Mouse (Mus musculus): ENCODE measurements around the gene Thbs4. TPM values are rescaled to one million over a fixed set of nuclear protein-coding genes. Genes with fewer than 3 reads are reported as not detected.

The Thbs4 gene
- polyA plus RNA-seq, 2 experiments = 38.3 to 59.9 TPM

DNA sequence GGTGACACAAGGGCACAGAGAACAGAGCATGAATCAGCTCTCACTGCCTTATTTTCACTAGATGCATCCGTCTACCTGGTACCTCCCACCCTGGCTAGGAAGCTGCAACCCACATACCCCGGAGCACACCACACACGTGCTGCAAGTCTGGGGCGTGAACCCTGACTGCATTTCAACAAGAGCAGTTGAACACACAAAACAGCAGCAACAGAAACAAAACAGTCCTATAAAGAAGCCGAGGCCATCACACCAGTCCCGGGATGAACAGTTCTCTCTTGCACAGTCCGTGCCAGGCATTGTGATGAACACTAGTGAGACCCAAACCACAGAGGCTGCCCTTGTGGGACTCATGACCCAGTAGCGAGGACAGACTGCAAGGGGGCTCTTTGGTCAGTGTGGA is 40.9 kb downstream of the Thbs4 start:
- Histone ChIP-seq H3K4me3 (replicated peaks; ENCODE audit: low read length) (no peak overlapping the region), H3K36me3 (ENCODE audit: control insufficient read depth, insufficient read depth, low read length) (no peaks in the 10 kb centered on the region), H3K9me3 (ENCODE audit: control insufficient read depth, low read length) (no peaks in the 10 kb centered on the region), H3K4me1 (ENCODE audit: control insufficient read depth, insufficient read depth, low read length) (no peaks in the 10 kb centered on the region; the same call in 1 of the 2 replicates), H3K4me2 (replicated peaks; ENCODE audit: low read depth, low read length, severe bottlenecking) (no peak overlapping the region), H3K9ac (ENCODE audit: low read depth, low read length, severe bottlenecking) (no peak overlapping the region), H3K27ac (replicated peaks; ENCODE audit: low read depth, low read length) (no peak overlapping the region), H3K27me3 (ENCODE audit: control insufficient read depth, insufficient read depth, low read length) (no peaks in the 10 kb centered on the region)
- WGBS = 91% methylated on average over 8 of the region's 8 CpGs
- ATAC-seq (ENCODE audit: low FRiP score, low read depth) (no peak), DNase-seq (ENCODE audit: low spot score) (no peak)
- no peak for TF ChIP-seq POLR2A (IDR thresholded peaks at IDR 0.05; ENCODE audit: borderline replicate concordance, extremely low read depth, insufficient read depth, insufficient read length)

DNA sequence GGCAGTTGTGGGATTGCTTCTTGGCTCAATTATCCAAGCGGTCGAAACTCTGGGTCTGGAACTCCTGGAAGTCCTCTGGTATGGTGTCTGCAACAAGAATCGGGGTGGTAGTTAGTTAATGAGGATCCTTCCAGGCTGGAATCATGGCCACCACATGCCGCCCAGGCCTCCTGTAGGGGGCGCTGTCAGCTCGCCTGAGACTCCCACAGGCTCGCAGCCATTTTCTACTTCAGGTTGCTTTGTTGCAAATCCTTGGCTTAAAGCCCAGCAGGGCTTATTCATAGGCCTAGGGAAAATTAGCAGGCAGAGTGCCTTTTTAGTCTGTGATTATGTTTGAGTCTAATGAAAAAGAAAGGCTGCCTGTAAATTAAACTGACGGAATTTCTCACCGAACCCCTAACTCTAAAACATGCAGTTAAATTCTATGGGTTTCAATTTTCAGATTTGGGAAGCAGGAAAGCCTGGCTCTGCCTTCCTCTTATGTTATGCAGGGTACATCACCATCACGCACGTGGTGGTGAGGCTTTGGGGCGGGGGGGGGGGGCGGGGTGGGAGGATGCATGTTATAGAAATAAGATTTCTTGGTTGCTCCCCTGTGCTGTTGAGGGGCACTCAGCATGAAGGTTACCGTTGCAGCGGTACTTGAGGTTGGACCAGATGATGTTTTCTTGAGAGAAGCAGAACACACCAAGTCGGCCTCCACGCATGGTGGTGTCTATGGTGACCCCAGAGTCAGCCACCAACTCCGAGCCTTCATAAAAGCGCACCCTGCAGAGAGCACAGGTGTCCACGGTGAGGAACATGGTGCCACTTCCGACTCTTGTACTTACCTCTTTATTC is 42.7 kb downstream of the Thbs4 start:
- H3K4me1 ChIP-seq (ENCODE audit: control insufficient read depth, insufficient read depth, low read length) = no peaks in the 10 kb centered on the region; the same call in 1 of the 2 replicates
- WGBS = 45% methylated on average over 21 of the region's 21 CpGs
- no peaks in the 10 kb centered on the region for H3K9me3 ChIP-seq (ENCODE audit: control insufficient read depth, low read length)
- no peak overlapping the region for H3K27ac ChIP-seq (replicated peaks; ENCODE audit: low read depth, low read length)
- no peaks in the 10 kb centered on the region for H3K36me3 ChIP-seq (ENCODE audit: control insufficient read depth, insufficient read depth, low read length)
- peak overlapping the region; percentile 19; the same call in 1 of the 2 replicates for H3K4me2 ChIP-seq (replicated peaks; ENCODE audit: low read depth, low read length, severe bottlenecking)
- H3K4me3 ChIP-seq (replicated peaks; ENCODE audit: low read length) = 0 out of 2 replicates have a peak overlapping the region, but pooled peaks have one; percentile 4
- ATAC-seq (ENCODE audit: low FRiP score, low read depth) (peak; percentile 67), DNase-seq (ENCODE audit: low spot score) (peak; percentile 89)
- H3K27me3 ChIP-seq (ENCODE audit: control insufficient read depth, insufficient read depth, low read length) = no peaks in the 10 kb centered on the region
- no peak overlapping the region for H3K9ac ChIP-seq (ENCODE audit: low read depth, low read length, severe bottlenecking)
- TF ChIP-seq POLR2A (IDR thresholded peaks at IDR 0.05; ENCODE audit: borderline replicate concordance, extremely low read depth, insufficient read depth, insufficient read length) = no peak

DNA sequence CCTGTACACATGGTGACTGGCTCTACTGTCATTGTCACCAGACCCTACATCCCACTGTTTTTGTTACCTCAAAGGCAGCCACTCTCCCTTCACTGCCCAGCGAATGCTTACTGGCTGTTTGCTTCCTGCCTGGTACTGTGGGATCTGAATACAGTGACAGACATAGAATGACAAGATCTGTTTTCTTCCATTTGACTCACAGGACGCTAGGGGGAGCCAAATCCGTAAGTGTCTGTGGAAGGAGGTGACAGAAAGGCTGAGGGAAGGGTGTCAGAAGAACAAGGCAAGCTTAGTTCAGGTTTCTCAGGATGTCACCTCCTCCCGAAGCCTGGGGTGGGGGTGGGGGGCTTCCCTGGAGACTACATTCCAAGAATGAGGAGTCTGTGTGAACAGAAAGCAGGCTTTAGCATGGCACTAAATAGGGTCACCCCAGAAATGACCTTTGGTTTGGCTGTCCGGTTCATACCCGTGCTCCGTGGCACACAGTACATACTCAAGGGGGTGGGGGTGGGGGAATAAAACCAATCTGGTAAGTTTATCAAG is 43.6 kb downstream of the Thbs4 start:
- H3K9me3 ChIP-seq (ENCODE audit: control insufficient read depth, low read length) = no peaks in the 10 kb centered on the region
- no peak overlapping the region for H3K27ac ChIP-seq (replicated peaks; ENCODE audit: low read depth, low read length)
- no peaks in the 10 kb centered on the region for H3K36me3 ChIP-seq (ENCODE audit: control insufficient read depth, insufficient read depth, low read length)
- no peak overlapping the region for H3K9ac ChIP-seq (ENCODE audit: low read depth, low read length, severe bottlenecking)
- ATAC-seq (ENCODE audit: low FRiP score, low read depth) (peak; percentile 66), DNase-seq (ENCODE audit: low spot score) (peak; percentile 75)
- H3K4me2 ChIP-seq (replicated peaks; ENCODE audit: low read depth, low read length, severe bottlenecking) = peak overlapping the region; percentile 19; the same call in 1 of the 2 replicates
- WGBS = 9% methylated on average over 7 of the region's 7 CpGs
- no peak for TF ChIP-seq POLR2A (IDR thresholded peaks at IDR 0.05; ENCODE audit: borderline replicate concordance, extremely low read depth, insufficient read depth, insufficient read length)
- H3K4me3 ChIP-seq (replicated peaks; ENCODE audit: low read length) = 0 out of 2 replicates have a peak overlapping the region, but pooled peaks have one; percentile 4
- H3K27me3 ChIP-seq (ENCODE audit: control insufficient read depth, insufficient read depth, low read length) = no peaks in the 10 kb centered on the region
- no peaks in the 10 kb centered on the region; the same call in 1 of the 2 replicates for H3K4me1 ChIP-seq (ENCODE audit: control insufficient read depth, insufficient read depth, low read length)

DNA sequence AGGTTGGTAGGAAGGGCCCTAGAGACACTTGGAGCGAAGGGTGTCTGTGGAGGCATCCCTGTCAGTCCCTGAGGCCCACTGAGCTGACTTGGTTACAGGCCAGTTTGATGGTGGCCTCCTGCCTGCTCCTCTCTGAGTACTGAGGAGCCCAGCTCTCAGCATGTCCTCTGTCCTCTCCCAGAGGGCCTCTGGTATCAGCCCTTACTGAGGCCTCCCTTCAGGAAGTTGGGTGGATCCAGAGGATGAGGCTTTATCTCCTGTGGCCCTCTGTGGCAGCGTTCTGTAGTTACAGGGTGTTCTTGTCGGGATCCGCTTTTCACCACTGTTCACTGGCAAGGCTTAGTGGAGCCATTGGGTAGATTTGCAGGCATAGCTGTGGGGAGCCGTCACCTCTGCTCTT is 51.3 kb downstream of the Thbs4 start:
- H3K9me3 ChIP-seq (ENCODE audit: control insufficient read depth, low read length) = no peaks in the 10 kb centered on the region
- no peak overlapping the region for H3K9ac ChIP-seq (ENCODE audit: low read depth, low read length, severe bottlenecking)
- H3K27me3 ChIP-seq (ENCODE audit: control insufficient read depth, insufficient read depth, low read length) = no peaks in the 10 kb centered on the region
- H3K27ac ChIP-seq (replicated peaks; ENCODE audit: low read depth, low read length) = no peak overlapping the region
- H3K36me3 ChIP-seq (ENCODE audit: control insufficient read depth, insufficient read depth, low read length) = no peaks in the 10 kb centered on the region
- H3K4me3 ChIP-seq (replicated peaks; ENCODE audit: low read length) = no peak overlapping the region
- 78% methylated on average over 5 of the region's 5 CpGs for WGBS
- H3K4me2 ChIP-seq (replicated peaks; ENCODE audit: low read depth, low read length, severe bottlenecking) = no peak overlapping the region
- ATAC-seq (ENCODE audit: low FRiP score, low read depth) (no peak), DNase-seq (ENCODE audit: low spot score) (no peak)
- no peaks in the 10 kb centered on the region for H3K4me1 ChIP-seq (ENCODE audit: control insufficient read depth, insufficient read depth, low read length)
- no peak for TF ChIP-seq POLR2A (IDR thresholded peaks at IDR 0.05; ENCODE audit: borderline replicate concordance, extremely low read depth, insufficient read depth, insufficient read length)

DNA sequence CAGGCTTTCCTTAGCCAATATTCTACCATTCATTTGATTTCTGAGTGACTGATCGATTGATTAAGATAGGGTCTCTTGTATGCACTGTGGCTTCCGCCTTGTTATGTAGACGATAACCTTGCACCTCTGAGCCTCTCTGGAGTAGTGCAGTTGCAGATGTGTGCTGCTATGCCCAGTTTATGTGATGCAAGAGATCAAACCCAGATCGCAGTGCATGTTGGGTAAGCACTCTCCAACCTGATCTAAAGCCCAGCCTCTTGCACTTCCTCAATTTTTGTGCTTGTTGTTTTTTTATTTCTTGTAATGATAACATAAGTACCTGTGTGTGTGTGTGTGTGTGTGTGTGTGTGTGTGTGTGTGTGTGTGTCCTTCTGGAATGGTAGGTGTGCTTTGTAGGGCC is 51.7 kb downstream of the Thbs4 start:
- ATAC-seq (ENCODE audit: low FRiP score, low read depth) (no peak), DNase-seq (ENCODE audit: low spot score) (no peak)
- Histone ChIP-seq H3K4me1 (ENCODE audit: control insufficient read depth, insufficient read depth, low read length) (no peaks in the 10 kb centered on the region), H3K27me3 (ENCODE audit: control insufficient read depth, insufficient read depth, low read length) (no peaks in the 10 kb centered on the region), H3K9me3 (ENCODE audit: control insufficient read depth, low read length) (no peaks in the 10 kb centered on the region), H3K27ac (replicated peaks; ENCODE audit: low read depth, low read length) (no peak overlapping the region), H3K36me3 (ENCODE audit: control insufficient read depth, insufficient read depth, low read length) (no peaks in the 10 kb centered on the region), H3K9ac (ENCODE audit: low read depth, low read length, severe bottlenecking) (no peak overlapping the region), H3K4me2 (replicated peaks; ENCODE audit: low read depth, low read length, severe bottlenecking) (no peak overlapping the region), H3K4me3 (replicated peaks; ENCODE audit: low read length) (no peak overlapping the region)
- no peak for TF ChIP-seq POLR2A (IDR thresholded peaks at IDR 0.05; ENCODE audit: borderline replicate concordance, extremely low read depth, insufficient read depth, insufficient read length)
- WGBS = 89% methylated on average over 4 of the region's 4 CpGs

Measured in limb, embryonic 14.5 days (tissue).